Mouse (Mus musculus) forebrain, embryonic 10.5 days (tissue): ENCODE results near the gene Zrsr1. TPM values are rescaled to one million over a fixed set of nuclear protein-coding genes. Genes with fewer than 3 reads are reported as not detected.

Experiments
- DNase-seq: peaks from one replicate; pipeline ENCODE4 v3.0.0-alpha.2; 2017; ENCODE audit warnings: low spot score; ENCODE audit errors: extremely low spot score
- H3K27ac ChIP-seq: fragments of 300-500 bp; sonication (generic); 2 replicates; pipeline ENCODE4 v1.5.1; 2016; ENCODE audit warnings: mild to moderate bottlenecking
- H3K27me3 ChIP-seq: fragments of 300-500 bp; sonication (generic); 2 replicates; pipeline ENCODE4 v1.6.1; 2016; ENCODE audit warnings: mild to moderate bottlenecking; ENCODE audit not compliant: poor library complexity, severe bottlenecking
- H3K36me3 ChIP-seq: fragments of 300-500 bp; sonication (generic); replicated peaks from 2 replicates; pipeline ENCODE4 v1.6.1; 2016; ENCODE audit warnings: mild to moderate bottlenecking, moderate library complexity
- H3K4me1 ChIP-seq: fragments of 300-500 bp; sonication (generic); 2 replicates; pipeline ENCODE4 v1.6.1; 2016
- H3K4me3 ChIP-seq: fragments of 300-500 bp; sonication (generic); 2 replicates; pipeline ENCODE4 v1.5.1; 2016; ENCODE audit warnings: mild to moderate bottlenecking, moderate library complexity
- H3K9me3 ChIP-seq: fragments of 300-500 bp; sonication (generic); 2 replicates; pipeline ENCODE4 v1.6.1; 2016; ENCODE audit warnings: mild to moderate bottlenecking, moderate library complexity
- WGBS: fragments of 180-500 bp; shearing (Covaris S2); methylation state at CpG from one replicate; pipeline ENCODE4 v1.1.7; 2016; 5-methylcytosine and 5-hydroxymethylcytosine counted together
- polyA plus RNA-seq: library from polyadenylated mRNA; unstranded; fragments of >200 nt; fragmentation: Nextera tagmentation; extraction: Ambion mirVana; gene quantifications from 2 replicates; pipeline ENCODE4 v1.2.1, GENCODE M21; 2016

Gene Zrsr1
- polyA plus RNA-seq, 1 experiment from 2014 or later, result 2.8 TPM

DNA sequence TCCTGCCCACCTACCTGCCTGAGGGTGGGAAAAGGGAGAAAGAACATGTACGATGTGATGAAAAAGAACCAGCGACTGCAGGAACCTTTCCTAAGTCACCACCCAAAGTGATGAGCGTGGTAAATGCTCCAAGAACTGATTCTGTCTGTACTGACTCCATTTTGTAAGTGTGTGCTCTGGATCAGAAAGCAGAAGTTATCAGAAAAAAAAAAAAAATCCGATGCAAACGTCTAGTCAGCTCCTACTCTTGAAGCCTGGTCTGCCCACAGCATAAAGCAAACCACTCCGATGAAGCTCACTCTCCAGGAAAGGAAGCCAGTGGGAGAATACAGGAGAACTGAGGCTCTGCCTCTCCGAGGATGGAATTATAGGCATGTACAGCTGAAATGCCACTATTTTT is 19.1 kb upstream of the Zrsr1 start:
- Histone ChIP-seq H3K27ac (no peak overlapping the region), H3K4me3 (no peak overlapping the region), H3K27me3 (no peaks in the 10 kb centered on the region), H3K9me3 (no peaks in the 10 kb centered on the region), H3K4me1 (no peaks in the 10 kb centered on the region), H3K36me3 (peaks cover 26% of the 10 kb centered on the region)
- DNase-seq, result no peak
- WGBS, result 90% methylated on average over 7 of the region's 7 CpGs

DNA sequence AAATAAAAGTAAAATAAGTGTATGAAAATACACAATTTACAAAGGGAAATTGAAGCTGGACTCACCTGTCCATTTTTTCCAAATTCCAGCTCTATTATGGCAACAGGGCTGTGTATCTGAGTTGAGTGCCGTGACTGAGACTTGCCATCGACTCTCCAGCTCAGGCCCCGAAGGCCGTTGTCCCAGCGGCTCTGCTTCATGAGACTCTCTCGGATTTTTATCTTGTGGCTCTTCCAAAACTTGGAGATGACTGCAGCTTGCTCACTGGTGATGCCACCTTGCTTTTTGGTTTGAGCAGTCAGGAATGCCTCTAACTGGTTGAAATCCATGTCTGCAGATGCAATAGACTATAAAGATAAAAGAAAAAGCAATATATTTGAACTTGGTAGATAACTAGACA is 15.5 kb upstream of the Zrsr1 start:
- no peak overlapping the region for H3K27ac ChIP-seq
- no peak for DNase-seq
- no peaks in the 10 kb centered on the region for H3K27me3 ChIP-seq
- H3K36me3 ChIP-seq, result peaks cover 26% of the 10 kb centered on the region
- H3K4me3 ChIP-seq, result no peak overlapping the region
- no peaks in the 10 kb centered on the region for H3K9me3 ChIP-seq
- no peaks in the 10 kb centered on the region for H3K4me1 ChIP-seq
- 95% methylated on average over 6 of the region's 6 CpGs for WGBS

DNA sequence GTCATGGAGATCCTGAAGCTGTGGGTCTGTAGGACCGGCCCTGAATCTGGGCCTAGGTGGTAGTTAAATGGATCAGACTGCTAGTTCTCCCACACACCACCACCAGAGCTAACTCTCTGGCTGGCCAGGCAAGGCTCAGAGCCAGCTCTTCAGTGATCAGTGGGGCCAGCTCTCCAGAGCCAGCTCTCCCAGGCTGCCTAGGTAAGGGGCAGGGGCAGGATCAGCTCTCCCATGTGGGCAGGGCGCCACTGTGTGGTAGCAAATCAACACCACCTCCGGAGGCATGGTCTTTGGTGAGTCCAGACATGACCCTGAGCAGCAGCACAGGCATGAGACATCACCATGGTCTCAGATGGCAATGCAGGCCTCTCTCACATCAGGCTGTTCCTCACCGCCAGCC is 15.0 kb upstream of the Zrsr1 start:
- Histone ChIP-seq H3K27me3 (no peaks in the 10 kb centered on the region), H3K4me3 (no peak overlapping the region), H3K4me1 (no peaks in the 10 kb centered on the region), H3K9me3 (no peaks in the 10 kb centered on the region), H3K36me3 (peaks cover 26% of the 10 kb centered on the region), H3K27ac (no peak overlapping the region)
- 72% methylated on average over 4 of the region's 4 CpGs for whole genome bisulfite sequencing
- no peak for DNase-seq

DNA sequence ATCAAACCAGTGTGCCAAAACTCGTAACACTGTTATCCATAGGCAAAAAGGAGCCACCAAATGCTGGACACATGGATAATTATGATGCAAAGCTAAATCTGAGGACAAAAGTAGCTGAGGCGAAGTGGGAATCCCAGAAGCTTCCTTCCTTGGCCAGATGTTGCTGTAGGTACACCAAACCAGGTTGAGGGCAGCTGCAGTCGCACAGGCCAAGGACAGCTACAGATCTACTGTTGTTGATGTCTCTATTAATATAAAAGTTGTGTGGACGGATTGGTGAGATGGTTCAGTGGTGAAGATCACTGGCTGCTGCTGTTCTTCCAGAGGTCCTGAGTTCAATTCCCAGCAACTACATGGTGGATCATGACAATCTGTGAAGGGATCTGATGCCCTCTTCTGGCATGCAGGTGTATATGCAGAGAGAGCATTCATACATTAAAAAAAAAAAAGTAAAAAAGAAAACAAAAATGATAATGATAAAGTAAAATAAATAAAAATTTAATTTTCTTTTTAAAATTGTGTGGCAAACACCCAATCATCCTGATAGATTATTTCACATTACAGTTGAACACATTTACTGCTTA is 13.9 kb upstream of the Zrsr1 start:
- Histone ChIP-seq H3K27ac (no peak overlapping the region), H3K4me1 (no peaks in the 10 kb centered on the region), H3K36me3 (peaks cover 22% of the 10 kb centered on the region), H3K27me3 (no peaks in the 10 kb centered on the region), H3K4me3 (no peak overlapping the region), H3K9me3 (no peaks in the 10 kb centered on the region)
- 92% methylated on average over 4 of the region's 4 CpGs for WGBS
- no peak for DNase-seq

DNA sequence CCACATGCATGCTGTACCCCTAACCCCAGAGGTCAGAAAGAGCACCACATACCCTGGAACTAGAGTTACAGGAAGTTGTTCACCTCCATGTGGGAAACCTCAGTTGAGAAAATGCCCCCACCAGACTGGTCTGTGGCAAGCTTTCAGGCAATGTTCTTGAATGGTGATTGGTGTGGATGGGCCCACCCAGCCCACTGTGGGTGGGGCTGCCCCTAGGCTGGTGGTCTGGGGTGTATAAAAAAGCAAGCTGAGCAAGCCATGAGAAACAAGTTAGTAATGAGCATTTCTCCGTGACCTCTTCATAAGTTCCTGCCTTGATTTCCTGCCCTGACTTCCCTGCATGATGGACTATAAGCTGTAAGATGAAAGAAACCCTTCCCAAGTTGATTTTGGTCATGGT is 9.7 kb upstream of the Zrsr1 start:
- DNase-seq, result no peak
- WGBS, result 84% methylated on average over 1 of the region's 1 CpGs
- Histone ChIP-seq H3K4me3 (no peak overlapping the region), H3K4me1 (0 out of 2 replicates have a peak, but pooled peaks cover 4% of the 10 kb centered on the region), H3K27me3 (no peaks in the 10 kb centered on the region), H3K36me3 (peaks cover 11% of the 10 kb centered on the region), H3K9me3 (peaks cover 9% of the 10 kb centered on the region; the same call in 1 of the 2 replicates), H3K27ac (no peak overlapping the region)

DNA sequence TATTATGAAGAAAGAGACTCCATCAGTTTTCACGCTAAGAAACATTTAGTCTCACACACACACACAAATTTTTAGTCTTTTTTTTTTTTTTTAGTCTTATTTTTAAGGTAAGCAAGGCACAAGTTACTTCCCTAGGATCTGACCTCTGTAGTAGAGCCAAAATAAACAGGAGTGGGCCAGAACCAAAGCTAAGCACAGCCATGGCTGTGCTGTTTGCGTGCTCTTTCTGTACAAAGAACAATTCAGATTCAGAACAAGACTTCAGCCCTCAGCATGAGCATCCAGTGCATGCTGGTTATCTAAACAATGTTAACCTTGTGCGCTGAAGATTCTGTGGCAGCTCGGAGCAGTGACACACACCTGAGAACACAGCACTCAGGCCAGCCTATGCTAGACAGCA is 7.4 kb upstream of the Zrsr1 start:
- WGBS, result 87% methylated on average over 4 of the region's 4 CpGs
- H3K27ac ChIP-seq, result no peak overlapping the region
- H3K9me3 ChIP-seq, result peaks cover 21% of the 10 kb centered on the region; the same call in 1 of the 2 replicates
- H3K4me3 ChIP-seq, result no peak overlapping the region
- H3K36me3 ChIP-seq, result peaks cover 26% of the 10 kb centered on the region
- H3K4me1 ChIP-seq, result 0 out of 2 replicates have a peak, but pooled peaks cover 4% of the 10 kb centered on the region
- no peaks in the 10 kb centered on the region for H3K27me3 ChIP-seq
- DNase-seq, result no peak

DNA sequence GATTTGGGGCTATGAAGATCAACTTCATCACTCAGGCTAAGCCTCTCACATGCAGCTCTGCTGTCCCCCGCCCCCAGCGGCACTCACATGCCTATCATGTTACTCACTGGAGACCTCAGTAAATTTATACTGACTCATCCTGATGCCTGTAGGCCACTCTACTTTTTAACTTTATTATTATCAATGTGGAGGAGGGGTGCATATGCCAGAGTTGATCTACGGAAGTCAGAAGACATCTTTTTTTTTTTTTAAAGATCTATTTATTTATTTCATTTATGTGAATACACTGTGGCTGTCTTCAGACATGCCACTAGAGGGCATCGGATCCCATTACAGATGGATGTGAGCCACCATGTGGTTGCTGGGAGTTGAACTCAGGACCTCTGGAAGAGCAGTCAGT is 6.3 kb upstream of the Zrsr1 start:
- Histone ChIP-seq H3K27me3 (no peaks in the 10 kb centered on the region), H3K4me3 (no peak overlapping the region), H3K36me3 (peaks cover 30% of the 10 kb centered on the region), H3K9me3 (peaks cover 21% of the 10 kb centered on the region; the same call in 1 of the 2 replicates), H3K27ac (no peak overlapping the region), H3K4me1 (0 out of 2 replicates have a peak, but pooled peaks cover 4% of the 10 kb centered on the region)
- 86% methylated on average over 4 of the region's 4 CpGs for WGBS
- no peak for DNase-seq

DNA sequence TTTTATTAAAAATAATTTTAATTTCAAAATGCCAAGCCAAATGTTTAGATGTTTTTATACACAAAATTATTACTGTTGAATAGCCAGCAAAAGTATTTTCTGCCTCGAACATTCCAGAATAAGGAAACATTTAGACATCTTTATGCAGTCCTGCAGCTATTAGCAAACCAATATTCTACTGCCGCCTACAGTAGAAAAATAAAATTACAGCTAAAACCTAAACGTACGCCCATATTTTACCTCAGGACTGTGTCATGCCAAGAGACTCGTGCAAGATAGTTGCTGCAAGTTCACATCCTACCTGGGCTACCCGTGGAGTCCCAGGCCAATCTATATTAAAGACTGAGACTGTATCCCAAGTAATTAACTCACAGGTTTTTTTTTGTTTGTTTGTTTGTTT is 2.3 kb upstream of the Zrsr1 start:
- no peak for DNase-seq
- Histone ChIP-seq H3K36me3 (peaks cover 63% of the 10 kb centered on the region), H3K9me3 (peaks cover 56% of the 10 kb centered on the region), H3K4me3 (no peak overlapping the region), H3K4me1 (peaks cover 14% of the 10 kb centered on the region), H3K27me3 (no peaks in the 10 kb centered on the region), H3K27ac (no peak overlapping the region)
- WGBS, result 78% methylated on average over 6 of the region's 6 CpGs

DNA sequence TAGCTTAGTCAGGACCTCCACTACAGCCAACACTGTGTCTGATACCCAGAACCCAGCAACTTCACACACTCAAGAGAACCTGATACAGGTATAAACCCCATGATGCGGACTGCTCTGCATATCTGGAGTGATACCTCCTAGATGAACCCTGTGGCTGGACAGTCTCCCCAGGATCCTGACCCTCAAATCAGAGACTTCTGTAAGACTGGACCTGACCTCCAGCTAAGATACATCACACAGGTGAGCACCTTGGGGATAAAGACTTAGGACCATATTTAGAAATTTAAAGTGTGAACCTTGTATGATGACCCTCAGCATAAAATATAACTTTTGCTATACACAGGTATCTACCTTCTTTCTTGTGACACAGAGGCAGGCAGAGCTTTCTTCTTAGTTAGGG is 1.3 kb upstream of the Zrsr1 start:
- Histone ChIP-seq H3K4me3 (no peak overlapping the region), H3K4me1 (peaks cover 24% of the 10 kb centered on the region), H3K9me3 (peaks cover 56% of the 10 kb centered on the region), H3K27me3 (no peaks in the 10 kb centered on the region), H3K27ac (no peak overlapping the region), H3K36me3 (peaks cover 63% of the 10 kb centered on the region)
- DNase-seq, result no peak
- WGBS, result 93% methylated on average over 1 of the region's 1 CpGs

DNA sequence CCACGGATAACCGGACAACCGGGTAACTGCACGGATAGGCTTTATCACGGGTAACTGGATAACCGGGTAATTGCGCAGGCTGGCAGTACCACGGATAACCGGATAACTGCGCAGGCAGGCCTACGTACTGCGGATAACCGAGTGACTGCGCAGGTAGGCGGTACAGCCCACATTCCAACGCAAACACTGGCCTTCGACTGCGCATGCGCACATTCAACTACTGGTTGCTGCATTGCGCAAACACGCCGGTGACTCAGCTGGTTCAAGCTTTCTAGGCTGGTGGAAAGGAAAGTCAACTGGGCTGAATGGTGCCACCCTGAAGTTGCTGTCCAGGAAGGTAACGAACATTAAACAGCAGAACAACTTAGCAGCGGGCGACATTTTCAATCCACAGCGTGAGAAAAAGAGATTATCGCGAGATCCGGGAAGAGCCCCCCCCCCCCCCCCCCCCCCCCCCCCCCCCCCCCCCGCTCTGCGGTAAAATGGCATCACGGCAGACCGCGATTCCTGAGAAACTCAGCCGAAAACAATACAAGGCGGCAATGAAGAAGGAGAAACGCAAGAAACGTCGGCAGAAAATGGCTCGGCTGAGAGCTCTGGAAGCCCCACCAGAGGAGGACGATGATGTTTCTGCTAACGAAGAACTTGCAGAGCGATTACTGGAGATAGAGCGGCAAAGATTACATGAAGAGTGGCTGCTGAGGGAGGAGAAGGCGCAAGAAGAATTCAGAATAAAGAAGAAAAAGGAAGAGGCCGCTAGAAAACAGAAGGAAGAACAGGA is 1.1 kb downstream of the Zrsr1 start:
- H3K36me3 ChIP-seq, result peaks cover 64% of the 10 kb centered on the region
- DNase-seq, result peak; percentile 73
- 48% methylated on average over 44 of the region's 46 CpGs for WGBS
- H3K27ac ChIP-seq, result peak overlapping the region; percentile 84
- H3K9me3 ChIP-seq, result peaks cover 39% of the 10 kb centered on the region
- H3K4me1 ChIP-seq, result peaks cover 38% of the 10 kb centered on the region
- peak overlapping the region; percentile 52 for H3K4me3 ChIP-seq
- no peaks in the 10 kb centered on the region for H3K27me3 ChIP-seq

DNA sequence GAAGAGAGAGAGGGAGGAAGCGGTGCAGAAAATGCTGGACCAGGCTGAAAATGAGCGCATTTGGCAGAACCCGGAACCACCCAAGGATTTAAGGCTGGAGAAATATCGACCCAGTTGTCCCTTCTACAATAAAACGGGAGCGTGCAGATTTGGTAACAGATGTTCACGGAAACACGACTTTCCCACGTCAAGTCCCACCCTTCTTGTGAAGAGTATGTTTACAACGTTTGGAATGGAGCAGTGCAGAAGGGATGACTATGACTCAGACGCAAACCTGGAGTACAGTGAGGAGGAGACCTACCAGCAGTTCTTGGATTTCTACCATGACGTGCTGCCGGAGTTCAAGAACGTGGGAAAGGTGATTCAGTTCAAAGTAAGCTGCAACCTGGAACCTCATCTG is 1.8 kb downstream of the Zrsr1 start:
- 44% methylated on average over 14 of the region's 14 CpGs for WGBS
- Histone ChIP-seq H3K4me1 (peaks cover 38% of the 10 kb centered on the region), H3K36me3 (peaks cover 65% of the 10 kb centered on the region), H3K4me3 (peak overlapping the region; percentile 52), H3K27ac (peak overlapping the region; percentile 84), H3K27me3 (no peaks in the 10 kb centered on the region), H3K9me3 (peaks cover 35% of the 10 kb centered on the region)
- DNase-seq, result no peak

DNA sequence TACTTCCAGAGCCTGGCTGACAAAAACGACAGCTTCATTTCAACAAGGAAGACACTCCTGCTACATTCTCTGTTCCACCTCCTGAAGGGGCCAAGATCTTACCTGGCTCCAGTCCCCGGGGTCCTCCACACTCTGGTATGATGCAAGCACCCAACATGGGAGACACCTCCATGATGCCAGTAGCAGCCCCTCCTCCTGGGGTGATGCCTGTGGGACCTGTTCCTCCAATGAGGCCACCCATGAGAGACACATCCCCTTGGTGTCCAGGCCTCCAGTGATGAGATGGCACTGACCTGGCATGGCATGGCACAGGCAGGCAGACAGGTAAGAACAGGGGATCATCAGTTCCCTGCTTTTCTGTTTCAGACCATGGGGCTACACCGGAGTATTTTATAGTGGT is 6.4 kb downstream of the Zrsr1 start:
- 91% methylated on average over 3 of the region's 3 CpGs for WGBS
- Histone ChIP-seq H3K9me3 (peaks cover 12% of the 10 kb centered on the region), H3K4me3 (no peak overlapping the region), H3K27ac (no peak overlapping the region), H3K27me3 (no peaks in the 10 kb centered on the region), H3K4me1 (peaks cover 58% of the 10 kb centered on the region), H3K36me3 (peaks cover 43% of the 10 kb centered on the region)
- DNase-seq, result no peak

DNA sequence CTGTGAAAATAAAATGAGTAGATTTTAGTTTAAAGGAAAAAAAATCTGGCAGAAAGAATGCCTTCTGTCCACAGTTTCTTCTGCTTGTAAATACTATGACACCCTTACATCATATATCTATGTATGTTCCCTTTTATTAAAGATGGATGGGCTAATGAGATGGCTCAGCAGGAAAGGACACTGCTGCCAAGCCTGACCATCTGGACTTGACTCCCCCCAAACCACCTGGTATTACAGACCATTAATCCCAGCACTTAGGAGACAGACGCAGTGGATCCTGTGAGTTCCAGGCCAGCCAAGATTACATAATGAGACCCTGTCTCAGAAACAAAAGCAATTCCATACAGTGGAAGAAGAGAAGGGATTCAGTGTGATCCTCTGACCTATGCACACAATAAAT is 6.9 kb downstream of the Zrsr1 start:
- WGBS, result 84% methylated on average over 1 of the region's 1 CpGs
- H3K27ac ChIP-seq, result no peak overlapping the region
- no peak for DNase-seq

More for the DNA sequence above, 6.9 kb downstream of the Zrsr1 start:
- Histone ChIP-seq H3K4me3 (no peak overlapping the region), H3K36me3 (peaks cover 38% of the 10 kb centered on the region), H3K4me1 (peaks cover 58% of the 10 kb centered on the region), H3K9me3 (peaks cover 7% of the 10 kb centered on the region), H3K27me3 (no peaks in the 10 kb centered on the region)
